Mouse (Mus musculus): ENCODE results near the gene Scn4a. TPM values are rescaled to one million over a fixed set of nuclear protein-coding genes. Genes with fewer than 3 reads are reported as not detected.

The Scn4a gene
- polyA plus RNA-seq, 1 experiment from 2014 or later = 0.02 TPM

DNA sequence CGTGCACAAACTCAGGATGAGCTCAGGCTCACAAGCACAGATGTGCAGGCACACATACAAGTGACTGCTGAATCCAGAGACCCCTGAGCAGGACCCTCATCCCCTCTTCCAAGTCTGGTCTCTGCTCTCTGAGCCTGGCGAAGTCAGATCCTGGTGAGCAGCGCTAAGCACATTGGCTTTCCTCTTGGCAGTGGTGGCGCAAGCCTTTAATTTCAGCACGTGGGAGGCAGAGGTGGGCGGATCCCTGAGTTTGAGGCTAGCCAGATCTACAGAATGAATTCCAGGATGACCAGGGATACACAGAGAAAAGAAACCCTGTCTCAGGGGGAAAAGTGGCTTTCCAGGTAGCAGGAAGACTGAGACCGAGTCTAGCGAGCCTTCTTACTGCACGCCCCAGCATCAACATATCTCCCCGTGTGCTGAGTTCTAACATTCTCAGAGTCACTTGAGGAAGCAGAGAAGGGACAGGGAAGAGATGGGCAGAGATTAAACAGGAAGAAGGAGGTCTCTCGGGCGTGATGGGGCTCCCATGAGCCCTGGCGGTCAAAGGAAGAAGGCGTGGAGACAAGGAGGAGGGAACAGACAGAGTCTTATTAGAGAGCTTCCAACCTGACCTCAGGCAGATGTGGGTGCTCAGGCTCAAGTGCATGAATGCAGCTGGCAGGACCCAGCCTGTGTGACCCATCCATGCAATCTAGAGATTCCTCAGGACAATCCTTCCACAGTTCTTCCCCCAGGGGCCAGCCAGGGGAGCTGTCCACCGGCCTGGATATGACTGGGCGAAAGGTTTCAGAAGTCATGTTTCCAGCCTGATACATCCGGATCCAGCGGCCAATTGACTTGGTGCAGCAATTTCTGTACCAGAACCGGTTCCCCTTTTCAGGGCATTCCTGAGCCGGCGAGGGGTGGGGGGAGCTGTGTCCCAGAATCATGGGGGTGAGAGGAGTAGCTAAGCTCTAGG, 34.4 kb downstream of the Scn4a start:
- Histone ChIP-seq H3K4me1 (replicated peaks; ENCODE audit: control insufficient read depth, insufficient read depth) (no peaks in the 10 kb centered on the region), H3K27ac (replicated peaks) (no peak overlapping the region), H3K9me3 (ENCODE audit: control insufficient read depth, low read length) (no peaks in the 10 kb centered on the region), H3K9ac (ENCODE audit: low read length) (no peak overlapping the region), H3K4me3 (ENCODE audit: low read depth, low read length) (no peak overlapping the region), H3K27me3 (ENCODE audit: control insufficient read depth, insufficient read depth, low read length) (no peaks in the 10 kb centered on the region), H3K36me3 (ENCODE audit: control insufficient read depth, insufficient read depth, low read length) (no peaks in the 10 kb centered on the region), H3K4me2 (replicated peaks; ENCODE audit: low read depth) (no peak overlapping the region)
- ATAC-seq (ENCODE audit: low FRiP score, low TSS enrichment) = no peak
- TF ChIP-seq CTCF (IDR thresholded peaks at IDR 0.05; ENCODE audit: low read depth) (no peak), EP300 (optimal IDR thresholded peaks at IDR 0.05) (no peak)
- 60% methylated on average over 21 of the region's 21 CpGs for WGBS
- no peak for DNase-seq (ENCODE audit: low spot score)

DNA sequence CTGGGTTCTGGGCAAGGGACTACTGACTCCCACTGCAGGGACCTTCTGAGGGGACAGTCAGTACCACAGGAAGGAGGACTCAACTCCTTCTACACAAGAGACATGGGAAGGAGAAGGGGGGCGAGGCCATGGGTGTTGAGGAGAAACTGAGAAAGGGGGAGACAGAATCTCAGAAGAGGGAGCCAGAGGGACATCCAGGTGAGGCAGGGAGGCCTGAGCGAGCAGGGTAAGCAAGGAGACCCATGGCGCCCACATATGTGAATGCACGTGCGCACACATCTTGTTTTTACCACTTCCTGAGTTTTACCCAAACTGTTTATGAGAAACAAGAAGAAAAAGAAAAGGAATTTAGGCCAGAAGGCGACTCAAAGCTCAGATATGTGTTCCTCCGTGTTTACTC, 35.3 kb downstream of the Scn4a start:
- ATAC-seq (ENCODE audit: low FRiP score, low TSS enrichment) = no peak
- WGBS = 67% methylated on average over 7 of the region's 7 CpGs

GRCm38 (mm10) chr11:106316416-106316815, 36.7 kb downstream of the Scn4a start:
- Histone ChIP-seq H3K4me3 (ENCODE audit: low read depth, low read length) (no peak overlapping the region), H3K27ac (replicated peaks) (no peak overlapping the region), H3K27me3 (ENCODE audit: control insufficient read depth, insufficient read depth, low read length) (no peaks in the 10 kb centered on the region), H3K4me2 (replicated peaks; ENCODE audit: low read depth) (no peak overlapping the region), H3K9me3 (ENCODE audit: control insufficient read depth, low read length) (no peaks in the 10 kb centered on the region), H3K4me1 (replicated peaks; ENCODE audit: control insufficient read depth, insufficient read depth) (no peaks in the 10 kb centered on the region), H3K36me3 (ENCODE audit: control insufficient read depth, insufficient read depth, low read length) (no peaks in the 10 kb centered on the region), H3K9ac (ENCODE audit: low read length) (no peak overlapping the region)
- TF ChIP-seq EP300 (optimal IDR thresholded peaks at IDR 0.05) (no peak), CTCF (IDR thresholded peaks at IDR 0.05; ENCODE audit: low read depth) (no peak)
- ATAC-seq (ENCODE audit: low FRiP score, low TSS enrichment) (no peak), DNase-seq (ENCODE audit: low spot score) (no peak)
- 86% methylated on average over 1 of the region's 1 CpGs for WGBS

More for the DNA sequence above, 35.3 kb downstream of the Scn4a start:
- no peak for DNase-seq (ENCODE audit: low spot score)
- no peak overlapping the region for H3K4me2 ChIP-seq (replicated peaks; ENCODE audit: low read depth)
- no peaks in the 10 kb centered on the region for H3K27me3 ChIP-seq (ENCODE audit: control insufficient read depth, insufficient read depth, low read length)
- no peak overlapping the region for H3K9ac ChIP-seq (ENCODE audit: low read length)
- TF ChIP-seq CTCF (IDR thresholded peaks at IDR 0.05; ENCODE audit: low read depth) = no peak
- TF ChIP-seq EP300 (optimal IDR thresholded peaks at IDR 0.05) = no peak
- H3K4me3 ChIP-seq (ENCODE audit: low read depth, low read length) = no peak overlapping the region
- H3K27ac ChIP-seq (replicated peaks) = no peak overlapping the region
- no peaks in the 10 kb centered on the region for H3K9me3 ChIP-seq (ENCODE audit: control insufficient read depth, low read length)
- no peaks in the 10 kb centered on the region for H3K4me1 ChIP-seq (replicated peaks; ENCODE audit: control insufficient read depth, insufficient read depth)
- no peaks in the 10 kb centered on the region for H3K36me3 ChIP-seq (ENCODE audit: control insufficient read depth, insufficient read depth, low read length)

- Histone ChIP-seq H3K9ac (ENCODE audit: low read length) (no peak within 1 kb of the TSS), H3K27me3 (ENCODE audit: control insufficient read depth, insufficient read depth, low read length) (no peaks in the 10 kb centered on the region), H3K4me1 (replicated peaks; ENCODE audit: control insufficient read depth, insufficient read depth) (no peaks in the 10 kb centered on the region), H3K9me3 (ENCODE audit: control insufficient read depth, low read length) (no peaks in the 10 kb centered on the region), H3K4me2 (replicated peaks; ENCODE audit: low read depth) (no peak within 1 kb of the TSS), H3K4me3 (ENCODE audit: low read depth, low read length) (no peak within 1 kb of the TSS), H3K36me3 (ENCODE audit: control insufficient read depth, insufficient read depth, low read length) (no peaks in the 10 kb centered on the region), H3K27ac (replicated peaks) (no peak within 1 kb of the TSS)
- WGBS = 51% methylated on average over 9 of the region's 9 CpGs
- no peak for ATAC-seq (ENCODE audit: low FRiP score, low TSS enrichment)
- no peak for DNase-seq (ENCODE audit: low spot score)
- TF ChIP-seq EP300 (optimal IDR thresholded peaks at IDR 0.05) = no peak
- no peak for TF ChIP-seq CTCF (IDR thresholded peaks at IDR 0.05; ENCODE audit: low read depth)
These were observed 38.7 kb downstream of the Scn4a start, which contains the start of gene Cd79b for GRCm38 (mm10) chr11:106314333-106314812. Gene Cd79b, minus strand, starts transcription at chr11:106314762.

DNA sequence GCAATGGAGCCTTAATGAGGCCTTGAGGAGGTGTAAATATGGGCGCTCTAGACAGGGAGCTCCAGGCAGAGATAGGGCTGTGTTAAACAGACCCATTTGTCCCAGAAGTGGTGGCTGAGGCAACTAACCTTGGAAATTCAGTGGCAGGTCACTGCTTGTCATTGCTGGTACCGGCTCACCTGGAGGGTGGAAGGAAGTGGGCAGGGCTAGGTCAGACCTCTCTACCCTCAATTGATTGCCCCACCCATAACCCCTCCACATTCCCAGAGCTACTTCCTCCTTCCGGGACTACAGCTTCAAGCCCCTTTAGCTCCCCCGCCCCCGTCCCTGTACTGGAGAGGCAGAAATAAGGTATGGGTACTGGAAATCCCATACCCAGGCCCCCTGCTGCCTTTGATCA, 39.6 kb downstream of the Scn4a start:
- ATAC-seq (ENCODE audit: low FRiP score, low TSS enrichment) (peak; percentile 18; the same call in 1 of the 2 replicates), DNase-seq (ENCODE audit: low spot score) (no peak)
- TF ChIP-seq CTCF (IDR thresholded peaks at IDR 0.05; ENCODE audit: low read depth) = no peak
- TF ChIP-seq EP300 (optimal IDR thresholded peaks at IDR 0.05) = no peak
- H3K36me3 ChIP-seq (ENCODE audit: control insufficient read depth, insufficient read depth, low read length) = no peaks in the 10 kb centered on the region
- H3K4me3 ChIP-seq (ENCODE audit: low read depth, low read length) = no peak overlapping the region
- WGBS = 44% methylated on average over 5 of the region's 5 CpGs
- no peak overlapping the region for H3K9ac ChIP-seq (ENCODE audit: low read length)
- no peaks in the 10 kb centered on the region for H3K27me3 ChIP-seq (ENCODE audit: control insufficient read depth, insufficient read depth, low read length)
- no peak overlapping the region for H3K27ac ChIP-seq (replicated peaks)
- H3K9me3 ChIP-seq (ENCODE audit: control insufficient read depth, low read length) = no peaks in the 10 kb centered on the region
- H3K4me1 ChIP-seq (replicated peaks; ENCODE audit: control insufficient read depth, insufficient read depth) = no peaks in the 10 kb centered on the region
- no peak overlapping the region for H3K4me2 ChIP-seq (replicated peaks; ENCODE audit: low read depth)

GRCm38 (mm10) chr11:106310123-106310522, 43.0 kb downstream of the Scn4a start:
- ATAC-seq (ENCODE audit: low FRiP score, low TSS enrichment) (no peak), DNase-seq (ENCODE audit: low spot score) (no peak)
- Histone ChIP-seq H3K9ac (ENCODE audit: low read length) (no peak overlapping the region), H3K4me1 (replicated peaks; ENCODE audit: control insufficient read depth, insufficient read depth) (no peaks in the 10 kb centered on the region), H3K4me3 (ENCODE audit: low read depth, low read length) (no peak overlapping the region), H3K27ac (replicated peaks) (no peak overlapping the region), H3K9me3 (ENCODE audit: control insufficient read depth, low read length) (no peaks in the 10 kb centered on the region), H3K27me3 (ENCODE audit: control insufficient read depth, insufficient read depth, low read length) (no peaks in the 10 kb centered on the region), H3K36me3 (ENCODE audit: control insufficient read depth, insufficient read depth, low read length) (no peaks in the 10 kb centered on the region), H3K4me2 (replicated peaks; ENCODE audit: low read depth) (no peak overlapping the region)
- TF ChIP-seq CTCF (IDR thresholded peaks at IDR 0.05; ENCODE audit: low read depth) (no peak), EP300 (optimal IDR thresholded peaks at IDR 0.05) (no peak)
- 68% methylated on average over 5 of the region's 5 CpGs for WGBS
